17 mouse cellular contexts compared by ENCODE assay signal in genomic region chr11:114028021-114028420, GRCm38 (mm10). TPM values are rescaled to one million over a fixed set of nuclear protein-coding genes. Genes with fewer than 3 reads are reported as not detected.
DNase-seq lines count a peak whose midpoint lies in the region; ATAC-seq and TF ChIP-seq lines count a peak whose summit lies in the region.
"Had no signal": no experiment of that assay in that cellular context is flagged by ENCODE, and none has a peak within 500 bp of the region (broad histone marks: within the 10 kb centered on the region; RNA-seq: fewer than 3 reads in every experiment).

No protein-coding gene starts in this region.

- H3K4me1 ChIP-seq in intestine, embryonic 14.5 days (replicated peaks; ENCODE audit: control insufficient read depth, insufficient read depth, low read length), result peaks cover 20% of the 10 kb centered on the region
- no peaks in the 10 kb centered on the region for H3K4me1 ChIP-seq in intestine, postnatal 0 days (replicated peaks; ENCODE audit: control insufficient read depth, insufficient read depth, low read length)
- H3K4me1 ChIP-seq in lung, embryonic 15.5 days, result peaks cover 56% of the 10 kb centered on the region
- H3K4me1 ChIP-seq in intestine, embryonic 16.5 days (ENCODE audit: control insufficient read depth, insufficient read depth, low read length), result peaks cover 18% of the 10 kb centered on the region
- H3K4me1 ChIP-seq: liver, embryonic 15.5 days had no signal

- no peak overlapping the region for H3K4me3 ChIP-seq in intestine, embryonic 14.5 days (ENCODE audit: low read depth, low read length)
- no peak overlapping the region for H3K4me3 ChIP-seq in intestine, postnatal 0 days (ENCODE audit: low read depth, low read length)
- no peak overlapping the region for H3K4me3 ChIP-seq in lung, embryonic 15.5 days
- H3K4me3 ChIP-seq in intestine, embryonic 16.5 days (ENCODE audit: low read length), result no peak overlapping the region
- H3K4me3 ChIP-seq: liver, embryonic 15.5 days; midbrain, embryonic 12.5 days had no signal

- no peaks in the 10 kb centered on the region for H3K27me3 ChIP-seq in intestine, embryonic 14.5 days (replicated peaks; ENCODE audit: control insufficient read depth, insufficient read depth, low read length)
- no peaks in the 10 kb centered on the region for H3K27me3 ChIP-seq in intestine, postnatal 0 days (replicated peaks; ENCODE audit: control insufficient read depth, insufficient read depth, low read length)
- no peaks in the 10 kb centered on the region for H3K27me3 ChIP-seq in lung, embryonic 15.5 days
- H3K27me3 ChIP-seq in intestine, embryonic 16.5 days (replicated peaks; ENCODE audit: control insufficient read depth, insufficient read depth, low read length), result no peaks in the 10 kb centered on the region
- H3K27me3 ChIP-seq: liver, embryonic 15.5 days had no signal

- H3K9me3 ChIP-seq in intestine, embryonic 14.5 days (ENCODE audit: control insufficient read depth, low read length), result no peaks in the 10 kb centered on the region
- no peaks in the 10 kb centered on the region for H3K9me3 ChIP-seq in intestine, postnatal 0 days (ENCODE audit: control insufficient read depth)
- H3K9me3 ChIP-seq in lung, embryonic 15.5 days, result no peaks in the 10 kb centered on the region
- H3K9me3 ChIP-seq in intestine, embryonic 16.5 days (ENCODE audit: control insufficient read depth, low read length), result no peaks in the 10 kb centered on the region
- H3K9me3 ChIP-seq: liver, embryonic 15.5 days; midbrain, embryonic 12.5 days had no signal

- 43% methylated on average over 6 of the region's 6 CpGs for WGBS in intestine, embryonic 14.5 days
- WGBS in intestine, postnatal 0 days, result 51% methylated on average over 6 of the region's 6 CpGs
- 45% methylated on average over 6 of the region's 6 CpGs for WGBS in lung, embryonic 15.5 days
- WGBS in intestine, embryonic 16.5 days, result 53% methylated on average over 6 of the region's 6 CpGs

- no peak for TF ChIP-seq CTCF in intestine, postnatal 0 days (IDR thresholded peaks at IDR 0.05; ENCODE audit: low read depth)

- no peak for DNase-seq in intestine, embryonic 14.5 days (ENCODE audit: low spot score)
- no peak for DNase-seq in lung, adult 18-20 months
- DNase-seq in embryo, embryonic 11 days, result peak; percentile 50
- no peak for DNase-seq in left cerebral cortex, adult 18-20 months (ENCODE audit: low spot score in 2 of 2)
- no peak for DNase-seq in cerebellum, adult 8-10 months
- DNase-seq: adrenal gland, adult 2 months; B cell, adult 2 months; cerebellum, adult 9-11 months; forebrain, postnatal 0 days; gastrocnemius, postnatal 36 days; right cerebral cortex, postnatal 14 days had no signal

- peak overlapping the region; percentile 9; the same call in 1 of the 2 replicates for H3K4me2 ChIP-seq in intestine, embryonic 14.5 days (ENCODE audit: low read length)
- no peak overlapping the region for H3K4me2 ChIP-seq in intestine, postnatal 0 days (replicated peaks; ENCODE audit: low read depth)
- peak overlapping the region; percentile 13; the same call in 1 of the 2 replicates for H3K4me2 ChIP-seq in lung, embryonic 15.5 days
- H3K4me2 ChIP-seq in intestine, embryonic 16.5 days (ENCODE audit: low read depth, low read length), result no peak overlapping the region
- H3K4me2 ChIP-seq: hindbrain, embryonic 14.5 days; liver, embryonic 15.5 days; midbrain, embryonic 12.5 days had no signal

- peak overlapping the region; percentile 44; the same call in 1 of the 2 replicates for H3K27ac ChIP-seq in intestine, embryonic 14.5 days (ENCODE audit: low read depth)
- no peak overlapping the region; the same call in 1 of the 2 replicates for H3K27ac ChIP-seq in intestine, postnatal 0 days (ENCODE audit: low read depth, low read length)
- peak overlapping the region; percentile 91 for H3K27ac ChIP-seq in lung, embryonic 15.5 days
- peak overlapping the region; percentile 63 for H3K27ac ChIP-seq in intestine, embryonic 16.5 days (ENCODE audit: low read length)
- H3K27ac ChIP-seq: hindbrain, embryonic 14.5 days; liver, embryonic 15.5 days; midbrain, embryonic 12.5 days had no signal

- peak; percentile 52; the same call in 1 of the 2 replicates for ATAC-seq in intestine, embryonic 14.5 days (replicated peaks; ENCODE audit: low FRiP score, low TSS enrichment, low read depth)
- no peak for ATAC-seq in intestine, postnatal 0 days
- peak; percentile 66 for ATAC-seq in lung, embryonic 15.5 days (ENCODE audit: borderline replicate concordance, extremely low read depth, low FRiP score, low TSS enrichment)
- ATAC-seq in intestine, embryonic 16.5 days, result peak; percentile 63; the same call in 1 of the 2 replicates
- ATAC-seq: forebrain, postnatal 0 days had no signal

- H3K36me3 ChIP-seq in intestine, embryonic 14.5 days (ENCODE audit: control insufficient read depth, insufficient read depth, low read length), result no peaks in the 10 kb centered on the region
- H3K36me3 ChIP-seq in intestine, postnatal 0 days (ENCODE audit: control insufficient read depth, insufficient read depth), result no peaks in the 10 kb centered on the region
- no peaks in the 10 kb centered on the region for H3K36me3 ChIP-seq in lung, embryonic 15.5 days
- no peaks in the 10 kb centered on the region for H3K36me3 ChIP-seq in intestine, embryonic 16.5 days (ENCODE audit: control insufficient read depth, insufficient read depth, low read length)
- H3K36me3 ChIP-seq: liver, embryonic 15.5 days; midbrain, embryonic 12.5 days had no signal

- H3K9ac ChIP-seq in intestine, embryonic 14.5 days (ENCODE audit: low read length), result no peak overlapping the region
- no peak overlapping the region for H3K9ac ChIP-seq in intestine, postnatal 0 days (ENCODE audit: low read depth, low read length)
- H3K9ac ChIP-seq in lung, embryonic 15.5 days, result no peak overlapping the region
- no peak overlapping the region for H3K9ac ChIP-seq in intestine, embryonic 16.5 days (ENCODE audit: low read depth, low read length)
- H3K9ac ChIP-seq: forebrain, postnatal 0 days; hindbrain, embryonic 14.5 days; liver, embryonic 15.5 days; midbrain, embryonic 12.5 days had no signal

RNA-seq across cellular contexts. Expression of gene Sdk2, which starts 38.8 kb away (rescaled TPM):
- 2.9 and 3.1 TPM in 2 replicates for polyA plus RNA-seq in intestine, embryonic 14.5 days (2014; fragmentation: Nextera tagmentation; extraction: Ambion mirVana)
- polyA plus RNA-seq in intestine, postnatal 0 days (2015; fragmentation: Nextera tagmentation; extraction: Ambion mirVana), result 0.61 and 0.66 TPM in 2 replicates
- polyA plus RNA-seq in lung, embryonic 15.5 days (2015; fragmentation: Nextera tagmentation; extraction: Ambion mirVana), result 2.7 and 2.9 TPM in 2 replicates
- polyA plus RNA-seq in intestine, embryonic 16.5 days (2015; fragmentation: Nextera tagmentation; extraction: Ambion mirVana), result 1.4 and 1.5 TPM in 2 replicates
- total RNA-seq in left cerebral cortex, adult 18-20 months (2021), result 10 to 100 TPM; 16.7 to 25.2 TPM

Comparison
In these comparisons a context has a peak if more than half of its experiments do, and no peak if none do; other contexts are left out.
1. H3K4me2 ChIP-seq: peak in intestine, embryonic 14.5 days (single experiment) and lung, embryonic 15.5 days (single experiment); none in intestine, postnatal 0 days (single experiment) and intestine, embryonic 16.5 days (single experiment).